Mouse (Mus musculus) cortical plate, adult 2 months (tissue): ENCODE data around the gene Prkch.

Experiments
- CTCF ChIP-seq: fragments of 200-500 bp; IDR thresholded peaks from 2 replicates; pipeline ENCODE4 v1.5.1; 2011; ENCODE audit warnings: mild to moderate bottlenecking, control low read depth, low read length; ENCODE audit not compliant: insufficient read depth; ENCODE audit errors: extremely low read depth
- POLR2A ChIP-seq: fragments of 200-500 bp; IDR thresholded peaks from 2 replicates; pipeline ENCODE4 v1.6.1; 2011; ENCODE audit warnings: mild to moderate bottlenecking, low read length, control low read depth; ENCODE audit not compliant: insufficient read depth; ENCODE audit errors: extremely low read depth

DNA sequence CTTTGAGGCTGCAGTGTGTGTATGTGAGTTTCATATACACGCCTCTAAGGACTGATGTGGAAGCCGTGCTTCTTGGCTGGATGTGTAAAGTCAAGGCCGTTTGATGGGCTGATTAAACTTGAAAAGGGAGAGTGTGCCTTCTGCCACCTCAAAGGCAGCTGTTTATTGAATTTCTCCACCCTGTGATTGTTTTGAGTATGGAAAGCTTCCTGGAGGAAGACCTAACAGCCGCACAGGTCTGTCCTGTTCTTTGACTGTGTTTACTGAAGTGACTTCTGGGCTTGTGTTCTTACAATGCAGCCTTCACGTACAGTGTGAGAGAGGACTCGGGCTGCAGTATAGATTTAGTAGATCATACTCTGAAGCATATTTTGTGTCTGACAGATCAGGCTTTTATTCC is 86.1 kb downstream of the Prkch start:
- TF ChIP-seq CTCF (no peak), POLR2A (no peak)
